Mouse (Mus musculus): ENCODE data around the gene Rpl7a.

DNA sequence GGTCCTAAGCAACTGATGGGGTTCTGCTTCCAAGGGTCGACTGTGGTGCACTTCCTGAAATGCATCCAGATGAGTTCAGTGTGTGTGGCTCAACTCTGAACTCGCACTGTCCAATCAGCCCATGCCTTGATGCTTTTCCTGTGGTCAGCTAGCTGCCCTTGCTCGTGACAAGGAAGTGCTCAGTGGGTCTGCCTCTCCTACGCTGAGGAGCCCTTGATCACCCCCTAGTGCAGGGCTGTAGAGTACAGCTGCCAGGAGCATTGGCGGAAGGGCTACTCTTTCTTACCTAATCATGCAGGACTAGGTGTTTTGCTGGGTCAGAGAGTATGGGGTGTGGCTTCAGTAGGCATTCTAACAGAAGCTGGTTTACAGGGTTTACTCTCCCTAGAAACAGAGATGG, 31.0 kb downstream of the Rpl7a start:
- TF ChIP-seq POLR2A (IDR thresholded peaks at IDR 0.05; ENCODE audit: low read depth, low read length): no peak
- TF ChIP-seq CTCF (IDR thresholded peaks at IDR 0.05; ENCODE audit: extremely low read depth, insufficient read length, insufficient replicate concordance, low read depth, low read length): peak; percentile 14; the same call in 1 of the 2 replicates

All from small intestine, adult 2 months (tissue).